ENCODE assay signal across 8 mouse cellular contexts in genomic region chr14:121780942-121781531, GRCm38 (mm10). TPM values are rescaled to one million over a fixed set of nuclear protein-coding genes. Genes with fewer than 3 reads are reported as not detected.
DNase-seq lines count a peak whose midpoint lies in the region; ATAC-seq lines count a peak whose summit lies in the region.

No protein-coding gene starts in this region.

- no peak overlapping the region for H3K4me3 ChIP-seq in heart, embryonic 12.5 days
- no peak overlapping the region for H3K4me3 ChIP-seq in forebrain, embryonic 15.5 days

- H3K27me3 ChIP-seq in heart, embryonic 12.5 days (replicated peaks) = no peaks in the 10 kb centered on the region
- no peaks in the 10 kb centered on the region for H3K27me3 ChIP-seq in forebrain, embryonic 15.5 days

- peak; percentile 84 for ATAC-seq in heart, embryonic 12.5 days (ENCODE audit: insufficient number of reproducible peaks, low FRiP score)
- ATAC-seq in forebrain, embryonic 15.5 days (replicated peaks) = no peak

- H3K9ac ChIP-seq in heart, embryonic 12.5 days = no peak overlapping the region
- H3K9ac ChIP-seq in forebrain, embryonic 15.5 days (replicated peaks) = no peak overlapping the region

- DNase-seq in gastrocnemius, adult 18-20 months (ENCODE audit: low spot score) = peak; percentile 14
- no peak for DNase-seq in gastrocnemius, adult 8-10 months (ENCODE audit: low spot score in 2 of 2)
- peak; percentile 67 for DNase-seq in kidney, postnatal 14 days
- DNase-seq in lung, postnatal 36 days = peak; percentile 84
- no peak for DNase-seq in left cerebral cortex, adult 8-10 months (ENCODE audit: low spot score in 2 of 2)
- DNase-seq in thymus, postnatal 36 days = no peak

- H3K36me3 ChIP-seq in heart, embryonic 12.5 days = no peaks in the 10 kb centered on the region
- H3K36me3 ChIP-seq in forebrain, embryonic 15.5 days = no peaks in the 10 kb centered on the region

- peaks cover 33% of the 10 kb centered on the region for H3K4me1 ChIP-seq in heart, embryonic 12.5 days (replicated peaks)
- H3K4me1 ChIP-seq in forebrain, embryonic 15.5 days = no peaks in the 10 kb centered on the region

- H3K4me2 ChIP-seq in heart, embryonic 12.5 days = no peak overlapping the region
- H3K4me2 ChIP-seq in forebrain, embryonic 15.5 days (replicated peaks) = no peak overlapping the region

- peak overlapping the region; percentile 85 for H3K27ac ChIP-seq in heart, embryonic 12.5 days (ENCODE audit: poor library complexity, severe bottlenecking)
- no peak overlapping the region for H3K27ac ChIP-seq in forebrain, embryonic 15.5 days (replicated peaks)

- WGBS in heart, embryonic 12.5 days = 47% methylated on average over 12 of the region's 12 CpGs
- 55% methylated on average over 12 of the region's 12 CpGs for WGBS in forebrain, embryonic 15.5 days

- H3K9me3 ChIP-seq in heart, embryonic 12.5 days (replicated peaks) = no peaks in the 10 kb centered on the region
- no peaks in the 10 kb centered on the region for H3K9me3 ChIP-seq in forebrain, embryonic 15.5 days

RNA-seq across cellular contexts. Expression of gene Dock9, which starts 16.6 kb away (rescaled TPM):
- 10 to 100 TPM; 13.4 to 14.2 TPM for total RNA-seq in gastrocnemius, adult 18-20 months (2021)
- 10 to 100 TPM; 11.6 to 16.7 (median 14.0) TPM for total RNA-seq in gastrocnemius, adult 8-10 months (2022)
- polyA plus RNA-seq in heart, embryonic 12.5 days (2016; fragmentation: Nextera tagmentation; extraction: Ambion mirVana) = 7.0 and 7.1 TPM in 2 replicates
- 10.6 and 11.1 TPM in 2 replicates for polyA plus RNA-seq in forebrain, embryonic 15.5 days (2015; fragmentation: Nextera tagmentation; extraction: Ambion mirVana)
- 10 to 100 TPM; 80.7 to 83.1 (median 81.8) TPM for total RNA-seq in left cerebral cortex, adult 8-10 months (2022)

Comparison
In these comparisons a context has a peak if more than half of its experiments do, and no peak if none do; other contexts are left out.
1. DNase-seq: peak in gastrocnemius, adult 18-20 months (single experiment), kidney, postnatal 14 days (single experiment) and lung, postnatal 36 days (single experiment); none in gastrocnemius, adult 8-10 months (0 of 2), left cerebral cortex, adult 8-10 months (0 of 2) and thymus, postnatal 36 days (0 of 2).
2. RNA of gene Dock9, which starts 16.6 kb away (total RNA-seq): 80.7 to 83.1 TPM in left cerebral cortex, adult 8-10 months; 11.6 to 16.7 TPM in gastrocnemius, adult 8-10 months and 13.4 to 14.2 TPM in gastrocnemius, adult 18-20 months; every median in the first group is over 4 times any median in the second.